Mouse (Mus musculus): ENCODE data around the gene Zfp57.

- TF ChIP-seq CTCF (IDR thresholded peaks at IDR 0.05; ENCODE audit: low read depth, low read length) (no peak), POLR2A (IDR thresholded peaks at IDR 0.05; ENCODE audit: borderline replicate concordance, low read depth, low read length) (no peak)
Observed at GRCm38 (mm10) chr17:37045611-37046311, 44.8 kb downstream of the Zfp57 start, which contains the start of gene Gabbr1.
